Mouse (Mus musculus): ENCODE data around the gene Pam16. TPM values are rescaled to one million over a fixed set of nuclear protein-coding genes. Genes with fewer than 3 reads are reported as not detected.

Pam16 gene
- polyA plus RNA-seq, 1 experiment from 2014 or later: 84.7 TPM

GRCm38 (mm10) chr16:4650161-4650560, 25.4 kb upstream of the Pam16 start:
- Histone ChIP-seq H3K4me2 (replicated peaks; ENCODE audit: low read depth, low read length) (no peak overlapping the region), H3K27ac (ENCODE audit: low read length) (no peak overlapping the region), H3K9me3 (ENCODE audit: control insufficient read depth, low read depth, low read length) (no peaks in the 10 kb centered on the region), H3K27me3 (ENCODE audit: control insufficient read depth, insufficient read depth, low read length) (no peaks in the 10 kb centered on the region), H3K4me3 (ENCODE audit: low read depth, low read length) (no peak overlapping the region), H3K9ac (replicated peaks; ENCODE audit: low read depth, low read length) (no peak overlapping the region), H3K36me3 (ENCODE audit: control insufficient read depth, insufficient read depth, low read length) (peaks cover 46% of the 10 kb centered on the region), H3K4me1 (ENCODE audit: control insufficient read depth, insufficient read depth, low read length) (peaks cover 19% of the 10 kb centered on the region)
- no peak for ATAC-seq (ENCODE audit: insufficient number of reproducible peaks, insufficient read depth, low FRiP score, low read depth)
- 94% methylated on average over 3 of the region's 3 CpGs for WGBS

GRCm38 (mm10) chr16:4649692-4650091, 24.9 kb upstream of the Pam16 start:
- H3K36me3 ChIP-seq (ENCODE audit: control insufficient read depth, insufficient read depth, low read length): peaks cover 44% of the 10 kb centered on the region
- H3K9me3 ChIP-seq (ENCODE audit: control insufficient read depth, low read depth, low read length): no peaks in the 10 kb centered on the region

GRCm38 (mm10) chr16:4649211-4649610, 24.4 kb upstream of the Pam16 start:
- WGBS: 86% methylated on average over 5 of the region's 5 CpGs
- no peak overlapping the region for H3K4me2 ChIP-seq (replicated peaks; ENCODE audit: low read depth, low read length)
- no peaks in the 10 kb centered on the region for H3K9me3 ChIP-seq (ENCODE audit: control insufficient read depth, low read depth, low read length)
- H3K9ac ChIP-seq (replicated peaks; ENCODE audit: low read depth, low read length): no peak overlapping the region
- H3K27me3 ChIP-seq (ENCODE audit: control insufficient read depth, insufficient read depth, low read length): no peaks in the 10 kb centered on the region
- H3K4me3 ChIP-seq (ENCODE audit: low read depth, low read length): no peak overlapping the region
- H3K4me1 ChIP-seq (ENCODE audit: control insufficient read depth, insufficient read depth, low read length): peaks cover 20% of the 10 kb centered on the region
- no peak overlapping the region for H3K27ac ChIP-seq (ENCODE audit: low read length)
- ATAC-seq (ENCODE audit: insufficient number of reproducible peaks, insufficient read depth, low FRiP score, low read depth): no peak
- H3K36me3 ChIP-seq (ENCODE audit: control insufficient read depth, insufficient read depth, low read length): peaks cover 40% of the 10 kb centered on the region

More at GRCm38 (mm10) chr16:4649692-4650091, 24.9 kb upstream of the Pam16 start:
- Histone ChIP-seq H3K27ac (ENCODE audit: low read length) (no peak overlapping the region), H3K4me1 (ENCODE audit: control insufficient read depth, insufficient read depth, low read length) (peaks cover 17% of the 10 kb centered on the region), H3K4me3 (ENCODE audit: low read depth, low read length) (no peak overlapping the region), H3K9ac (replicated peaks; ENCODE audit: low read depth, low read length) (no peak overlapping the region), H3K4me2 (replicated peaks; ENCODE audit: low read depth, low read length) (no peak overlapping the region), H3K27me3 (ENCODE audit: control insufficient read depth, insufficient read depth, low read length) (no peaks in the 10 kb centered on the region)
- no peak for ATAC-seq (ENCODE audit: insufficient number of reproducible peaks, insufficient read depth, low FRiP score, low read depth)
- WGBS: 81% methylated on average over 11 of the region's 11 CpGs

- H3K4me1 ChIP-seq (ENCODE audit: control insufficient read depth, insufficient read depth, low read length): peaks cover 27% of the 10 kb centered on the region
Measured at GRCm38 (mm10) chr16:4648416-4649023, 23.7 kb upstream of the Pam16 start.

GRCm38 (mm10) chr16:4647651-4648141, 22.9 kb upstream of the Pam16 start:
- Histone ChIP-seq H3K27me3 (ENCODE audit: control insufficient read depth, insufficient read depth, low read length) (no peaks in the 10 kb centered on the region), H3K4me2 (replicated peaks; ENCODE audit: low read depth, low read length) (no peak overlapping the region), H3K27ac (ENCODE audit: low read length) (peak overlapping the region; percentile 61; the same call in 1 of the 2 replicates), H3K9me3 (ENCODE audit: control insufficient read depth, low read depth, low read length) (no peaks in the 10 kb centered on the region), H3K36me3 (ENCODE audit: control insufficient read depth, insufficient read depth, low read length) (peaks cover 36% of the 10 kb centered on the region), H3K4me3 (ENCODE audit: low read depth, low read length) (no peak overlapping the region), H3K9ac (replicated peaks; ENCODE audit: low read depth, low read length) (no peak overlapping the region), H3K4me1 (ENCODE audit: control insufficient read depth, insufficient read depth, low read length) (peaks cover 35% of the 10 kb centered on the region)
- WGBS: 65% methylated on average over 13 of the region's 13 CpGs
- ATAC-seq (ENCODE audit: insufficient number of reproducible peaks, insufficient read depth, low FRiP score, low read depth): no peak

More at GRCm38 (mm10) chr16:4648416-4649023, 23.7 kb upstream of the Pam16 start:
- H3K36me3 ChIP-seq (ENCODE audit: control insufficient read depth, insufficient read depth, low read length): peaks cover 36% of the 10 kb centered on the region
- no peak overlapping the region for H3K9ac ChIP-seq (replicated peaks; ENCODE audit: low read depth, low read length)
- no peak for ATAC-seq (ENCODE audit: insufficient number of reproducible peaks, insufficient read depth, low FRiP score, low read depth)
- no peak overlapping the region for H3K4me3 ChIP-seq (ENCODE audit: low read depth, low read length)
- no peaks in the 10 kb centered on the region for H3K9me3 ChIP-seq (ENCODE audit: control insufficient read depth, low read depth, low read length)
- no peaks in the 10 kb centered on the region for H3K27me3 ChIP-seq (ENCODE audit: control insufficient read depth, insufficient read depth, low read length)
- no peak overlapping the region for H3K27ac ChIP-seq (ENCODE audit: low read length)
- WGBS: 88% methylated on average over 28 of the region's 28 CpGs
- no peak overlapping the region for H3K4me2 ChIP-seq (replicated peaks; ENCODE audit: low read depth, low read length)

GRCm38 (mm10) chr16:4646831-4647230, 22.0 kb upstream of the Pam16 start:
- Histone ChIP-seq H3K4me1 (ENCODE audit: control insufficient read depth, insufficient read depth, low read length) (peaks cover 44% of the 10 kb centered on the region), H3K4me2 (replicated peaks; ENCODE audit: low read depth, low read length) (no peak overlapping the region), H3K27ac (ENCODE audit: low read length) (peak overlapping the region; percentile 61; the same call in 1 of the 2 replicates), H3K27me3 (ENCODE audit: control insufficient read depth, insufficient read depth, low read length) (no peaks in the 10 kb centered on the region), H3K9me3 (ENCODE audit: control insufficient read depth, low read depth, low read length) (no peaks in the 10 kb centered on the region), H3K4me3 (ENCODE audit: low read depth, low read length) (no peak overlapping the region), H3K36me3 (ENCODE audit: control insufficient read depth, insufficient read depth, low read length) (peaks cover 36% of the 10 kb centered on the region), H3K9ac (replicated peaks; ENCODE audit: low read depth, low read length) (no peak overlapping the region)
- 59% methylated on average over 4 of the region's 4 CpGs for WGBS
- no peak for ATAC-seq (ENCODE audit: insufficient number of reproducible peaks, insufficient read depth, low FRiP score, low read depth)

- Histone ChIP-seq H3K9ac (replicated peaks; ENCODE audit: low read depth, low read length) (no peak overlapping the region), H3K9me3 (ENCODE audit: control insufficient read depth, low read depth, low read length) (no peaks in the 10 kb centered on the region), H3K27me3 (ENCODE audit: control insufficient read depth, insufficient read depth, low read length) (no peaks in the 10 kb centered on the region), H3K4me1 (ENCODE audit: control insufficient read depth, insufficient read depth, low read length) (peaks cover 52% of the 10 kb centered on the region), H3K27ac (ENCODE audit: low read length) (no peak overlapping the region), H3K4me3 (ENCODE audit: low read depth, low read length) (no peak overlapping the region), H3K36me3 (ENCODE audit: control insufficient read depth, insufficient read depth, low read length) (peaks cover 33% of the 10 kb centered on the region), H3K4me2 (replicated peaks; ENCODE audit: low read depth, low read length) (no peak overlapping the region)
- 76% methylated on average over 4 of the region's 4 CpGs for WGBS
- ATAC-seq (ENCODE audit: insufficient number of reproducible peaks, insufficient read depth, low FRiP score, low read depth): no peak
Measured at GRCm38 (mm10) chr16:4645867-4646266, 21.1 kb upstream of the Pam16 start.

- 64% methylated on average over 11 of the region's 11 CpGs for WGBS
Measured at GRCm38 (mm10) chr16:4643670-4644419, 19.1 kb upstream of the Pam16 start.

More at GRCm38 (mm10) chr16:4643670-4644419, 19.1 kb upstream of the Pam16 start:
- no peak for ATAC-seq (ENCODE audit: insufficient number of reproducible peaks, insufficient read depth, low FRiP score, low read depth)
- Histone ChIP-seq H3K27me3 (ENCODE audit: control insufficient read depth, insufficient read depth, low read length) (no peaks in the 10 kb centered on the region), H3K36me3 (ENCODE audit: control insufficient read depth, insufficient read depth, low read length) (peaks cover 12% of the 10 kb centered on the region; the same call in 1 of the 2 replicates), H3K27ac (ENCODE audit: low read length) (no peak overlapping the region), H3K4me2 (replicated peaks; ENCODE audit: low read depth, low read length) (no peak overlapping the region), H3K9ac (replicated peaks; ENCODE audit: low read depth, low read length) (no peak overlapping the region), H3K4me1 (ENCODE audit: control insufficient read depth, insufficient read depth, low read length) (peaks cover 55% of the 10 kb centered on the region), H3K4me3 (ENCODE audit: low read depth, low read length) (no peak overlapping the region), H3K9me3 (ENCODE audit: control insufficient read depth, low read depth, low read length) (no peaks in the 10 kb centered on the region)
